Mouse (Mus musculus): Measurements from ENCODE around the gene Slc9a1. TPM values are rescaled to one million over a fixed set of nuclear protein-coding genes. Genes with fewer than 3 reads are reported as not detected.

Slc9a1 gene
- total and polyA plus RNA-seq, 3 experiments, result 3.1 to 14.0 TPM; not detected in 1

DNA sequence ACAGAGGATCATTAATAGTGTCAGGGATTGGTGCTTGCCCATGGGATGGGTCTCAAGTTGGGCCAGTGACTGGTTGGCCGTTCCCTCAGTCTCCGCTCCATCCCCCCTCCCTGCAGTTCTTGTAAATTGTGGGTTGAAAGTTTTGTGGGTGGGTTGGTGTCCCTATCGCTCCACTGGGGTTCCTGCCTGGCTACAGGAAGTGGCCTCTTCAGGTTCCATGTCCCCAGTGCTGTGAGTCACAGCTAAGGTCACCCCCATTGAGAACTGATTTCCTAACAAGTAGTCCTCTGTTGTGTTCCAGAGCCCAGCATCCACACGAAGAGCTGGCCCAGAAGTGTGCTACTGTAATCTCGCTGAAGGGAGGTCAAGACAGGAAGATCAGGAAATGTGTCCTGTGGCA, 56.6 kb downstream of the Slc9a1 start:
- Histone ChIP-seq H3K9me3 (replicated peaks; ENCODE audit: insufficient read depth, low read length) (no peaks in the 10 kb centered on the region), H3K27me3 (ENCODE audit: control insufficient read depth in 1 of 2, insufficient read depth in 2 of 2, low read length in 2 of 2) (no peaks in the 10 kb centered on the region), H3K36me3 (ENCODE audit: control insufficient read depth in 1 of 2, insufficient read depth in 2 of 2, low read length in 2 of 2) (peaks cover 0 to 6% of the 10 kb centered on the region in 2 experiments; a peak in 2 of 4 replicates), H3K27ac (ENCODE audit: control insufficient read depth, low read depth, low read length) (no peak overlapping the region), H3K4me3 (ENCODE audit: control insufficient read depth in 1 of 2, insufficient read depth in 1 of 2, low read depth in 2 of 2, low read length in 2 of 2) (no peak overlapping the region), H3K79me2 (ENCODE audit: control insufficient read depth, insufficient read depth, low read length, poor library complexity) (no peaks in the 10 kb centered on the region), H3K4me1 (ENCODE audit: control insufficient read depth in 1 of 2, insufficient read depth in 2 of 2, low read length in 2 of 2) (peaks cover 0 to 5% of the 10 kb centered on the region in 2 experiments; a peak in 2 of 4 replicates), H3K9ac (ENCODE audit: control insufficient read depth, low read depth, low read length, poor library complexity, severe bottlenecking) (no peak overlapping the region)
- TF ChIP-seq TCF12 (IDR thresholded peaks at IDR 0.05; ENCODE audit: low read depth, low read length) (no peak), POLR2AphosphoS2 (IDR thresholded peaks at IDR 0.05; ENCODE audit: low read length) (no peak), GABPA (IDR thresholded peaks at IDR 0.05; ENCODE audit: low read depth, low read length) (no peak), HCFC1 (IDR thresholded peaks at IDR 0.05; ENCODE audit: low read depth, low read length) (no peak), ZKSCAN1 (IDR thresholded peaks at IDR 0.05; ENCODE audit: low read depth, low read length) (no peak), POLR2A (IDR thresholded peaks at IDR 0.05; ENCODE audit: control insufficient read depth in 1 of 2, insufficient read depth in 1 of 2, low read depth in 1 of 2, low read length in 2 of 2, poor library complexity in 1 of 2) (no peak), MYB (IDR thresholded peaks at IDR 0.05; ENCODE audit: low read depth, low read length) (no peak), CHD2 (IDR thresholded peaks at IDR 0.05; ENCODE audit: low read length) (no peak), MAX (IDR thresholded peaks at IDR 0.05; ENCODE audit: low read length) (no peak), SIN3A (IDR thresholded peaks at IDR 0.05; ENCODE audit: low read length) (no peak), TAL1 (IDR thresholded peaks at IDR 0.05; ENCODE audit: low read length) (no peak), MEF2A (IDR thresholded peaks at IDR 0.05; ENCODE audit: extremely low read depth, insufficient replicate concordance, low read depth, low read length, poor library complexity, severe bottlenecking) (no peak), ELF1 (IDR thresholded peaks at IDR 0.05; ENCODE audit: low read depth, low read length) (no peak), RAD21 (IDR thresholded peaks at IDR 0.05; ENCODE audit: low read depth, low read length) (no peak), JUND (IDR thresholded peaks at IDR 0.05; ENCODE audit: low read depth, low read length) (no peak), CTCF (IDR thresholded peaks at IDR 0.05 in 2 of 3, conservative IDR thresholded peaks at IDR 0.05 in 1 of 3; ENCODE audit: control insufficient read depth in 1 of 3, insufficient read depth in 1 of 3, low read depth in 2 of 3, low read length in 3 of 3, poor library complexity in 1 of 3, severe bottlenecking in 1 of 3) (no peak), MAZ (IDR thresholded peaks at IDR 0.05; ENCODE audit: low read depth, low read length) (no peak), SMC3 (IDR thresholded peaks at IDR 0.05; ENCODE audit: low read depth, low read length) (no peak), TBP (IDR thresholded peaks at IDR 0.05; ENCODE audit: low read depth, low read length) (no peak)
- DNase-seq (ENCODE audit: low read depth, low spot score), result no peak

DNA sequence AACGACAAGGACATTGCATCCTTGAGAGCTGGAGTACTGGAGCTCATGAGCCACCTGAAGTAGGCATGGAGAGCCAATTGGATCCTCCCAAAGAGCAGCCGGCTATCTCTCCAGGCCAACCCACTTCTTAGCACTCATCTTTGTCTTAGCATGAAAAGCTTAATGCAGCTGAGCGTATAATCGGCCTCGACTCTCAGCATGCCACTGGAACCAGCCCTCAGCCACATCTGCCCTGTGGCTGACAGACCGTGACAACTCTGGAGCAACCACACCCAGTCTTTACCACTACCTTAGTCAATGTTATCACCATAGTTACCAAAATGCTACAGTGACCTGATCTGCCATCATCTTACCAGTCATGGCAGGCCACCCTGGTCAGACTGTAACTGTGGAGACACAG, 62.0 kb downstream of the Slc9a1 start:
- no peak for DNase-seq (ENCODE audit: low read depth, low spot score)
- no peak overlapping the region for H3K4me3 ChIP-seq (ENCODE audit: control insufficient read depth in 1 of 2, insufficient read depth in 1 of 2, low read depth in 2 of 2, low read length in 2 of 2)
- TF ChIP-seq UBTF (IDR thresholded peaks at IDR 0.05; ENCODE audit: borderline replicate concordance, insufficient read depth, low read depth, low read length) (no peak), CHD2 (IDR thresholded peaks at IDR 0.05; ENCODE audit: low read length) (no peak), RCOR1 (IDR thresholded peaks at IDR 0.05; ENCODE audit: low read depth, low read length) (no peak), MAFK (IDR thresholded peaks at IDR 0.05; ENCODE audit: borderline replicate concordance, low read depth, low read length) (no peak), MYB (IDR thresholded peaks at IDR 0.05; ENCODE audit: low read depth, low read length) (no peak), TBP (IDR thresholded peaks at IDR 0.05; ENCODE audit: low read depth, low read length) (no peak), SMC3 (IDR thresholded peaks at IDR 0.05; ENCODE audit: low read depth, low read length) (no peak), GATA1 (IDR thresholded peaks at IDR 0.05; ENCODE audit: low read depth, low read length) (no peak), CHD1 (IDR thresholded peaks at IDR 0.05; ENCODE audit: low read depth, low read length) (no peak), ZMIZ1 (IDR thresholded peaks at IDR 0.05; ENCODE audit: low read depth, low read length) (no peak), NELFE (IDR thresholded peaks at IDR 0.05; ENCODE audit: low read depth, low read length) (no peak), SIN3A (IDR thresholded peaks at IDR 0.05; ENCODE audit: low read length) (no peak), POLR2AphosphoS2 (IDR thresholded peaks at IDR 0.05; ENCODE audit: low read length) (no peak), USF1 (IDR thresholded peaks at IDR 0.05; ENCODE audit: low read depth, low read length) (no peak), MEF2A (IDR thresholded peaks at IDR 0.05; ENCODE audit: extremely low read depth, insufficient replicate concordance, low read depth, low read length, poor library complexity, severe bottlenecking) (no peak)

More for the DNA sequence above, 62.0 kb downstream of the Slc9a1 start:
- H3K36me3 ChIP-seq (ENCODE audit: control insufficient read depth in 1 of 2, insufficient read depth in 2 of 2, low read length in 2 of 2), result peaks cover 0 to 4% of the 10 kb centered on the region in 2 experiments; a peak in 2 of 4 replicates
- peaks cover 0 to under 1% of the 10 kb centered on the region in 2 experiments; a peak in 2 of 4 replicates for H3K4me1 ChIP-seq (ENCODE audit: control insufficient read depth in 1 of 2, insufficient read depth in 2 of 2, low read length in 2 of 2)
- H3K27me3 ChIP-seq (ENCODE audit: control insufficient read depth in 1 of 2, insufficient read depth in 2 of 2, low read length in 2 of 2), result no peaks in the 10 kb centered on the region
- no peak overlapping the region for H3K27ac ChIP-seq (ENCODE audit: control insufficient read depth, low read depth, low read length)
- no peaks in the 10 kb centered on the region for H3K79me2 ChIP-seq (ENCODE audit: control insufficient read depth, insufficient read depth, low read length, poor library complexity)
- no peaks in the 10 kb centered on the region for H3K9me3 ChIP-seq (replicated peaks; ENCODE audit: insufficient read depth, low read length)
- H3K9ac ChIP-seq (ENCODE audit: control insufficient read depth, low read depth, low read length, poor library complexity, severe bottlenecking), result no peak overlapping the region
